ENCODE assay signal across 28 mouse cellular contexts in the genomic region with DNA sequence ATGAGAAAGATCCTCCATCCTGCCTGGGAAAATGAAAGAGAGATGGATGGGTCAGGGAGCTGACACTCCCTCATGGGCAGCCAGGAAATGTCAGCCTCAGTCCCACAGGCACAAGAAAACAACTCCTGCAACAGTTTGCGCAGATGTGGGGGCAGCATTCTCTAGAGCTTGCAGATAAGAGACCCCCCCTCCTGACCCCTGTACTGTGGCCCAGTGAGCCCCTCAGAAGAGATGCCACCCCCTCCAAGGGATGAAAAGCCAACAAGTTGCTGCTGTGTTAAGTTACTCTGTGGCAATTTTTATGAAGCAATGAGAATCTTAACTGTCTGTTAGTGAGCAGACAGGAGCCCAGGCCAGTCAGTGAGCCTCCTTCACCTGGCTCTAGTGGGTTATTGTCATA.
"Had no signal": no experiment of that assay in that cellular context is flagged by ENCODE, and none has a peak within 500 bp of the region (broad histone marks: within the 10 kb centered on the region; RNA-seq: fewer than 3 reads in every experiment).

No protein-coding gene starts in this region.

- ATAC-seq: hindbrain, embryonic 16.5 days; inflammation-experienced regulatory T-cells, adult 6 months; intestine, embryonic 15.5 days; intestine, postnatal 0 days; liver, postnatal 0 days had no signal

- H3K27ac ChIP-seq: gastrocnemius, adult 2 months; heart, adult 2 months; heart, embryonic 13.5 days; heart, embryonic 15.5 days; hindbrain, embryonic 10.5 days; hindbrain, embryonic 12.5 days; hindbrain, embryonic 14.5 days; intestine, embryonic 15.5 days; layer of hippocampus, adult 2 months; left cerebral cortex, adult 2 months; limb, embryonic 10.5 days; limb, embryonic 12.5 days; liver, embryonic 13.5 days; liver, embryonic 15.5 days had no signal

- H3K9ac ChIP-seq: heart, embryonic 13.5 days; heart, embryonic 15.5 days; hindbrain, embryonic 12.5 days; hindbrain, embryonic 14.5 days; intestine, embryonic 15.5 days; limb, embryonic 12.5 days; liver, embryonic 13.5 days; liver, embryonic 15.5 days; liver, postnatal 0 days had no signal

- H3K36me3 ChIP-seq: heart, embryonic 13.5 days; heart, embryonic 15.5 days; hindbrain, embryonic 10.5 days; hindbrain, embryonic 12.5 days; intestine, embryonic 15.5 days; limb, embryonic 10.5 days; limb, embryonic 12.5 days; liver, embryonic 13.5 days; liver, embryonic 15.5 days had no signal

- H3K9me3 ChIP-seq: heart, embryonic 13.5 days; heart, embryonic 15.5 days; hindbrain, embryonic 10.5 days; hindbrain, embryonic 12.5 days; intestine, embryonic 15.5 days; limb, embryonic 10.5 days; limb, embryonic 12.5 days; liver, embryonic 13.5 days; liver, embryonic 15.5 days had no signal

- H3K4me2 ChIP-seq: heart, embryonic 11.5 days; heart, embryonic 13.5 days; heart, embryonic 15.5 days; hindbrain, embryonic 12.5 days; hindbrain, embryonic 14.5 days; intestine, embryonic 15.5 days; limb, embryonic 12.5 days; liver, embryonic 11.5 days; liver, embryonic 13.5 days; liver, embryonic 15.5 days had no signal

- H3K4me3 ChIP-seq: gastrocnemius, adult 2 months; heart, adult 2 months; heart, embryonic 13.5 days; heart, embryonic 15.5 days; hindbrain, embryonic 10.5 days; hindbrain, embryonic 12.5 days; intestine, embryonic 15.5 days; layer of hippocampus, adult 2 months; left cerebral cortex, adult 2 months; limb, embryonic 10.5 days; limb, embryonic 12.5 days; liver, embryonic 13.5 days; liver, embryonic 15.5 days had no signal

- DNase-seq: gastrocnemius, adult 2 months; gastrocnemius, postnatal 10 days; gastrocnemius, postnatal 25 days; heart, adult 2 months; heart, postnatal 14 days; heart, postnatal 4 days; kidney, adult 2 months; kidney, postnatal 25 days; kidney, postnatal 4 days; liver; liver, embryonic 13.5 days; liver, postnatal 0 days had no signal

- H3K27me3 ChIP-seq: heart, embryonic 13.5 days; heart, embryonic 15.5 days; hindbrain, embryonic 12.5 days; intestine, embryonic 15.5 days; limb, embryonic 12.5 days; liver, embryonic 13.5 days; liver, embryonic 15.5 days had no signal

- H3K4me1 ChIP-seq: hindbrain, embryonic 10.5 days; hindbrain, embryonic 12.5 days; intestine, embryonic 15.5 days; limb, embryonic 10.5 days; limb, embryonic 12.5 days; liver, embryonic 13.5 days; liver, embryonic 15.5 days had no signal
